Mouse (Mus musculus) lung, embryonic 14.5 days (tissue): ENCODE results near the gene Rhbdl1. TPM values are rescaled to one million over a fixed set of nuclear protein-coding genes. Genes with fewer than 3 reads are reported as not detected.
A peak's percentile ranks its signal among the peaks of the same experiment; 100 is the strongest.

Experiments
- ATAC-seq: fragments of 200-750 bp; cut with Nextera tagmentation; 2 replicates; pipeline ENCODE4 v1.8.0; 2017; ENCODE audit warnings: mild to moderate bottlenecking, moderate TSS enrichment, moderate library complexity; ENCODE audit not compliant: insufficient read depth
- DNase-seq: peaks from one replicate; pipeline ENCODE4 v3.0.0-alpha.2; 2015
- H3K27ac ChIP-seq: fragments of 300-500 bp; sonication (generic); 2 replicates; pipeline ENCODE4 v1.5.1; 2014; ENCODE audit warnings: low read depth, mild to moderate bottlenecking, moderate library complexity
- H3K27me3 ChIP-seq: fragments of 300-500 bp; sonication (generic); 2 replicates; pipeline ENCODE4 v1.6.1; 2014; ENCODE audit warnings: low read length, control low read depth; ENCODE audit not compliant: insufficient read depth
- H3K36me3 ChIP-seq: fragments of 300-500 bp; sonication (generic); 2 replicates; pipeline ENCODE4 v1.6.1; 2014; ENCODE audit warnings: control low read depth; ENCODE audit not compliant: insufficient read depth
- H3K4me1 ChIP-seq: fragments of 300-500 bp; sonication (generic); 2 replicates; pipeline ENCODE4 v1.6.1; 2014; ENCODE audit warnings: antibody characterized with exemption, control low read depth; ENCODE audit not compliant: insufficient read depth
- H3K4me2 ChIP-seq: fragments of 300-500 bp; sonication (generic); 2 replicates; pipeline ENCODE4 v1.6.1; 2014; ENCODE audit warnings: mild to moderate bottlenecking
- H3K4me3 ChIP-seq: fragments of 300-500 bp; sonication (generic); 2 replicates; pipeline ENCODE4 v1.5.1; 2014; ENCODE audit warnings: low read depth, low read length
- H3K9ac ChIP-seq: fragments of 300-500 bp; sonication (generic); 2 replicates; pipeline ENCODE4 v1.6.1; 2014
- H3K9me3 ChIP-seq: fragments of 300-500 bp; sonication (generic); 2 replicates; pipeline ENCODE4 v1.6.1; 2016; ENCODE audit warnings: low read depth, low read length, control low read depth
- CTCF ChIP-seq: IDR thresholded peaks from 2 replicates; pipeline ENCODE4 v1.5.1; 2016; ENCODE audit warnings: antibody characterized with exemption, low read depth
- WGBS: fragments of 180-500 bp; shearing (Covaris S2); extraction: QIAGEN DNeasy Blood & Tissue Kit; methylation state at CpG from one replicate; pipeline ENCODE4 v1.1.7; 2014; 5-methylcytosine and 5-hydroxymethylcytosine counted together
- polyA plus RNA-seq: library from polyadenylated mRNA; unstranded; fragments of >200 nt; fragmentation: Nextera tagmentation; extraction: Ambion mirVana; gene quantifications from 2 replicates; pipeline ENCODE4 v1.2.1, GENCODE M21; 2014

Rhbdl1 gene
- polyA plus RNA-seq, 1 experiment from 2014 or later = 2.0 TPM

- WGBS = 73% methylated on average over 12 of the region's 12 CpGs
Measured at GRCm38 (mm10) chr17:25834595-25835222, 2.4 kb downstream of the Rhbdl1 start.

DNA sequence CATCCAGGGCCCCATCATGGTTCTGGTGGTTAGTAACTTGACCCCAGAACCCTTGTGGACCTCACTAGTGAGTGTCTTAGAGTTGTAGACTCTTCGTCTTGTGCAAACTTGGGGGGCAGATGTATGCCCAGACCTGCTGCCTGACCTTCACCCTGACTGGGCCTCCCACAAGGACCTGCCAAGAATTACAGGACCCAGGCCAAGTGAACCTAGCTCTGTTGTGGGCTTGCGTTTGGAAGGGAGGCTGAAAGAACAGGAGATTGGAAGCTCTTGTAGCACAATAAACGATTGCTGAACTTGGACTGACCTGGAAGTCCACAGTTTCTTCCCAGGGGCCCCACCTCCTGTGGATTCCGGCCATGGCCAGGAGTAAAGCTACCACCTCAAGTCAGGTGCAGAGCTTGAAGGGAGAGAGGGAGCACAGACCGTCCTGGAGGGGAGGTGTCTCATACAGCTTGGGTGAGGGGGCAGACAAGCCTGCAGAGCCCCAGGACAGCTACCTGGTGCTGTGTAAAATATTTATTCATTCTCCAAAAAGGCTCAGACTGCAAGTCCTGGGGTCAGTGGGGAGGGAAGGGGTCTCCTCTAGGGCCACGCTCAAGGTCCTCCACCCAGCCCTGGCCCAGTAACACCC, 3.0 kb downstream of the Rhbdl1 start:
- Histone ChIP-seq H3K27me3 (no peaks in the 10 kb centered on the region), H3K36me3 (peaks cover 52% of the 10 kb centered on the region), H3K4me2 (peak overlapping the region; percentile 89), H3K4me3 (peak overlapping the region; percentile 82), H3K27ac (peak overlapping the region; percentile 97), H3K4me1 (peaks cover 42% of the 10 kb centered on the region), H3K9me3 (no peaks in the 10 kb centered on the region), H3K9ac (peak overlapping the region; percentile 69)
- no peak for TF ChIP-seq CTCF
- 13% methylated on average over 6 of the region's 6 CpGs for WGBS
- ATAC-seq = no peak
- DNase-seq = no peak

More at GRCm38 (mm10) chr17:25834595-25835222, 2.4 kb downstream of the Rhbdl1 start:
- Histone ChIP-seq H3K27me3 (no peaks in the 10 kb centered on the region), H3K4me1 (peaks cover 40% of the 10 kb centered on the region), H3K9ac (peak overlapping the region; percentile 69), H3K36me3 (peaks cover 55% of the 10 kb centered on the region), H3K27ac (peak overlapping the region; percentile 97; the same call in 1 of the 2 replicates), H3K4me2 (peak overlapping the region; percentile 89), H3K4me3 (peak overlapping the region; percentile 82), H3K9me3 (no peaks in the 10 kb centered on the region)
- DNase-seq (no peak), ATAC-seq (no peak)
- TF ChIP-seq CTCF = no peak

DNA sequence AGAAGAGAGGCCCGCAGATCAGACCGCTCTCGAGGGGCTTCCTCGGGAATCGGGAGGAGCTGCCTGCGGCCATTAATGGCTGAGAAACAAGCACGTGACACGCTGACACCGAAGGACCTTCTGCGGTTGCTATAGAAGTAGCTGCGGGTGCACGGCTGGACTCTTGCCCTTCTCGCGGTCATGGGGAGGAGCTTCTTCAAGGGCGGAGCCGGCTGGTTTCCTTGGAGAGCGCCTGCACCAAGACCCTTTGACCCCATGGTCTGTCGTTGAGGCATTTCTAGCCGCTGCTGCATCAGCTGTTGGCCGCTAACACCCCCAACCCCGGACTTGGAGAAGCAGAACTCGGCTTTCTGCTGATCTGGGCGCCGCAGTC, 3.8 kb downstream of the Rhbdl1 start, which contains the start of gene Stub1:
Stub1 (minus strand) TSS at position 114 of the 373 bp plus-strand sequence.
- no peak for TF ChIP-seq CTCF
- Histone ChIP-seq H3K27me3 (no peaks in the 10 kb centered on the region), H3K9ac (peak within 1 kb of the TSS; percentile 79), H3K9me3 (no peaks in the 10 kb centered on the region), H3K4me2 (peak within 1 kb of the TSS; percentile 98), H3K36me3 (peaks cover 47% of the 10 kb centered on the region), H3K27ac (peak within 1 kb of the TSS; percentile 97), H3K4me1 (peaks cover 46% of the 10 kb centered on the region), H3K4me3 (peak within 1 kb of the TSS; percentile 82)
- DNase-seq (peak; percentile 95), ATAC-seq (peak; percentile 63)
- WGBS = under 1% methylated on average over 24 of the region's 24 CpGs

DNA sequence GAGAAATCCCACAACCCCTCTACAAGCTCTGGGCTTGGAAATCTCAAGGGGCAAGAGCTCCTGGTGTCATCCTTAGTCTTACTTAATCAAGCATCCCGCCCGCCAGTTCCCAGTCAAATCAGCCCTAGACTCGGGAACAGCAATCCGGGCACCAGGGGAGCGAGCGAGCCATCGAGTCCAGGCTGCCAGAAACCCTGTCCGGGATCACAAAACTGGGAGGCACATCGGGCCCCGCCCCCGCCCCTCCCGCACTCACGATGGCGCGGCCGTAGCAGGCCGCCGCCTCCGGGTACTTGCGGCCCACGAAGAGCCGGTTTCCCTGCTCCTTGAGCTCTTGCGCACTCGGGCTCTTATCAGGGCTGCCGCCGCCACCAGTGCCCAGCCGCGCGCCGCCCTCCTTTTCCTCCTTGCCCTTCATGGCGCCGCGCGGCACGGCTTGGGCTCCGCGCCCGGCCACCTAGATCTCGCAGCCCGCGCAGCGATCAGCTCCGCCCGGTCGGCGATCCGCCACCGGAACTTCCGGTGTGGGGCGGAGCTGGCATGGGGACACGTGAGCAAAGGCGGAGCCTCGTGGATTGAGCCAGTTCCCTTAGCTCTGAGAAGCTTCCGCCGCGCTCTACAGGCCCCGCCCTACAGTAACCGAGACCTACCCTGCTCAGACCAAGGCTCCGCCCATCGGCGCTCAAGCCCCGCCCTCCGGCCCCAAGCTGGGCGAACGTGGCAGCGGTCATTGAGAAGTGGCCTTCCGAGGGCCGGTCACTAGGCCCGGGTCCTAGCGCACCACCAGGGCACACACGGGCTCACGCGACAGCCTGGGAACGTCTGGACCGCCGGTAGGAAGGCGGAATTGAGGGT, 4.4 kb downstream of the Rhbdl1 start:
- Histone ChIP-seq H3K27ac (peak overlapping the region; percentile 97), H3K9me3 (no peaks in the 10 kb centered on the region), H3K27me3 (no peaks in the 10 kb centered on the region), H3K4me1 (peaks cover 48% of the 10 kb centered on the region), H3K9ac (peak overlapping the region; percentile 79), H3K4me3 (peak overlapping the region; percentile 82), H3K4me2 (peak overlapping the region; percentile 98), H3K36me3 (peaks cover 47% of the 10 kb centered on the region)
- ATAC-seq (peak; percentile 88), DNase-seq (peak; percentile 100)
- WGBS = under 1% methylated on average over 76 of the region's 77 CpGs
- no peak for TF ChIP-seq CTCF

GRCm38 (mm10) chr17:25831451-25832281, 5.4 kb downstream of the Rhbdl1 start:
- peaks cover 41% of the 10 kb centered on the region for H3K4me1 ChIP-seq
- DNase-seq = peak; percentile 25
- WGBS = 49% methylated on average over 21 of the region's 21 CpGs

GRCm38 (mm10) chr17:25830806-25831431, 6.2 kb downstream of the Rhbdl1 start:
- peak overlapping the region; percentile 82 for H3K4me3 ChIP-seq
- 81% methylated on average over 14 of the region's 14 CpGs for WGBS

More at GRCm38 (mm10) chr17:25831451-25832281, 5.4 kb downstream of the Rhbdl1 start:
- peak overlapping the region; percentile 79 for H3K9ac ChIP-seq
- no peak for TF ChIP-seq CTCF
- H3K4me3 ChIP-seq = peak overlapping the region; percentile 82
- H3K9me3 ChIP-seq = no peaks in the 10 kb centered on the region
- H3K4me2 ChIP-seq = peak overlapping the region; percentile 98
- peak overlapping the region; percentile 85 for H3K27ac ChIP-seq
- no peaks in the 10 kb centered on the region for H3K27me3 ChIP-seq
- peaks cover 56% of the 10 kb centered on the region for H3K36me3 ChIP-seq
- no peak for ATAC-seq

More at GRCm38 (mm10) chr17:25830806-25831431, 6.2 kb downstream of the Rhbdl1 start:
- DNase-seq = no peak
- no peak overlapping the region for H3K27ac ChIP-seq
- H3K27me3 ChIP-seq = no peaks in the 10 kb centered on the region
- H3K9ac ChIP-seq = no peak overlapping the region
- peak overlapping the region; percentile 98 for H3K4me2 ChIP-seq
- H3K36me3 ChIP-seq = peaks cover 63% of the 10 kb centered on the region
- no peak for ATAC-seq
- peaks cover 34% of the 10 kb centered on the region for H3K4me1 ChIP-seq
- no peak for TF ChIP-seq CTCF
- H3K9me3 ChIP-seq = no peaks in the 10 kb centered on the region
